Mouse (Mus musculus): ENCODE results near the gene Shc4. TPM values are rescaled to one million over a fixed set of nuclear protein-coding genes. Genes with fewer than 3 reads are reported as not detected.

Gene Shc4
- total RNA-seq, 1 experiment: 1.1 TPM

- Histone ChIP-seq H3K4me1 (ENCODE audit: control insufficient read depth in 2 of 2, insufficient read depth in 2 of 2, low read length in 2 of 2, poor library complexity in 1 of 2) (peaks cover 2 to 5% of the 10 kb centered on the region in 2 experiments; a peak in 3 of 4 replicates), H3K9me3 (ENCODE audit: control insufficient read depth, insufficient read depth, low read depth, low read length) (no peaks in the 10 kb centered on the region), H3K4me3 (ENCODE audit: insufficient read depth in 1 of 2, low read depth in 1 of 2, low read length in 2 of 2, poor library complexity in 1 of 2, severe bottlenecking in 1 of 2) (no peak overlapping the region), H3K36me3 (ENCODE audit: control insufficient read depth, insufficient read depth, low read length, poor library complexity, severe bottlenecking) (no peaks in the 10 kb centered on the region), H3K9ac (ENCODE audit: insufficient read depth, low read depth, low read length, poor library complexity, severe bottlenecking) (no peak overlapping the region), H3K27ac (ENCODE audit: insufficient read depth, low read depth, low read length, poor library complexity, severe bottlenecking) (no peak overlapping the region)
- no peak for DNase-seq (ENCODE audit: low read depth, low spot score)
- TF ChIP-seq ZNF384 (IDR thresholded peaks at IDR 0.05; ENCODE audit: low read depth, low read length): no peak
- no peak for TF ChIP-seq CHD2 (IDR thresholded peaks at IDR 0.05; ENCODE audit: low read depth, low read length)
- no peak for TF ChIP-seq HCFC1 (IDR thresholded peaks at IDR 0.05; ENCODE audit: borderline replicate concordance, insufficient read depth, low read length)
- no peak for TF ChIP-seq MAFK (IDR thresholded peaks at IDR 0.05; ENCODE audit: insufficient read depth, low read depth, low read length)
- no peak for TF ChIP-seq ZC3H11A (IDR thresholded peaks at IDR 0.05; ENCODE audit: borderline replicate concordance, low read depth, low read length)
- in situ Hi-C loops (cut with MboI; ENCODE audit: low sequenced_read_pairs in 2 of 2, unreplicated experiment in 2 of 2): no loop called here
Measured at GRCm38 (mm10) chr2:125684559-125685440, 39.1 kb downstream of the Shc4 start.

GRCm38 (mm10) chr2:125683895-125684294, 40.1 kb downstream of the Shc4 start:
- Histone ChIP-seq H3K4me1 (ENCODE audit: control insufficient read depth in 2 of 2, insufficient read depth in 2 of 2, low read length in 2 of 2, poor library complexity in 1 of 2) (peaks cover 2 to 5% of the 10 kb centered on the region in 2 experiments; a peak in 3 of 4 replicates), H3K36me3 (ENCODE audit: control insufficient read depth, insufficient read depth, low read length, poor library complexity, severe bottlenecking) (no peaks in the 10 kb centered on the region), H3K9me3 (ENCODE audit: control insufficient read depth, insufficient read depth, low read depth, low read length) (no peaks in the 10 kb centered on the region), H3K27ac (ENCODE audit: insufficient read depth, low read depth, low read length, poor library complexity, severe bottlenecking) (no peak overlapping the region), H3K4me3 (ENCODE audit: insufficient read depth in 1 of 2, low read depth in 1 of 2, low read length in 2 of 2, poor library complexity in 1 of 2, severe bottlenecking in 1 of 2) (no peak overlapping the region), H3K9ac (ENCODE audit: insufficient read depth, low read depth, low read length, poor library complexity, severe bottlenecking) (no peak overlapping the region)
- no peak for TF ChIP-seq CHD2 (IDR thresholded peaks at IDR 0.05; ENCODE audit: low read depth, low read length)
- no peak for TF ChIP-seq MAFK (IDR thresholded peaks at IDR 0.05; ENCODE audit: insufficient read depth, low read depth, low read length)
- in situ Hi-C loops (cut with MboI; ENCODE audit: low sequenced_read_pairs in 2 of 2, unreplicated experiment in 2 of 2): no loop called here
- DNase-seq (ENCODE audit: low read depth, low spot score): no peak

GRCm38 (mm10) chr2:125681811-125682210, 42.1 kb downstream of the Shc4 start:
- no peak for DNase-seq (ENCODE audit: low read depth, low spot score)
- H3K36me3 ChIP-seq (ENCODE audit: control insufficient read depth, insufficient read depth, low read length, poor library complexity, severe bottlenecking): no peaks in the 10 kb centered on the region
- H3K9ac ChIP-seq (ENCODE audit: insufficient read depth, low read depth, low read length, poor library complexity, severe bottlenecking): no peak overlapping the region
- H3K27ac ChIP-seq (ENCODE audit: insufficient read depth, low read depth, low read length, poor library complexity, severe bottlenecking): no peak overlapping the region
- H3K4me1 ChIP-seq (ENCODE audit: control insufficient read depth in 2 of 2, insufficient read depth in 2 of 2, low read length in 2 of 2, poor library complexity in 1 of 2): peaks cover 2 to 5% of the 10 kb centered on the region in 2 experiments; a peak in 3 of 4 replicates
- no peaks in the 10 kb centered on the region for H3K9me3 ChIP-seq (ENCODE audit: control insufficient read depth, insufficient read depth, low read depth, low read length)
- in situ Hi-C loops (cut with MboI; ENCODE audit: low sequenced_read_pairs in 2 of 2, unreplicated experiment in 2 of 2): no loop called here
- no peak overlapping the region for H3K4me3 ChIP-seq (ENCODE audit: insufficient read depth in 1 of 2, low read depth in 1 of 2, low read length in 2 of 2, poor library complexity in 1 of 2, severe bottlenecking in 1 of 2)
- no peak for TF ChIP-seq HCFC1 (IDR thresholded peaks at IDR 0.05; ENCODE audit: borderline replicate concordance, insufficient read depth, low read length)
- TF ChIP-seq CHD2 (IDR thresholded peaks at IDR 0.05; ENCODE audit: low read depth, low read length): no peak
- no peak for TF ChIP-seq ZNF384 (IDR thresholded peaks at IDR 0.05; ENCODE audit: low read depth, low read length)

GRCm38 (mm10) chr2:125672957-125673631, 50.9 kb downstream of the Shc4 start, which contains the start of gene Eid1:
Gene Eid1, plus strand, starts transcription at chr2:125673095.
- peak; percentile 25 for DNase-seq (ENCODE audit: low read depth, low spot score)

More at GRCm38 (mm10) chr2:125672957-125673631, 50.9 kb downstream of the Shc4 start, which contains the start of gene Eid1:
- Histone ChIP-seq H3K27ac (ENCODE audit: insufficient read depth, low read depth, low read length, poor library complexity, severe bottlenecking) (no peak within 1 kb of the TSS), H3K9ac (ENCODE audit: insufficient read depth, low read depth, low read length, poor library complexity, severe bottlenecking) (peak within 1 kb of the TSS; percentile 62), H3K4me3 (ENCODE audit: insufficient read depth in 1 of 2, low read depth in 1 of 2, low read length in 2 of 2, poor library complexity in 1 of 2, severe bottlenecking in 1 of 2) (peak within 1 kb of the TSS; percentile 68 to 75), H3K9me3 (ENCODE audit: control insufficient read depth, insufficient read depth, low read depth, low read length) (no peaks in the 10 kb centered on the region), H3K4me1 (ENCODE audit: control insufficient read depth in 2 of 2, insufficient read depth in 2 of 2, low read length in 2 of 2, poor library complexity in 1 of 2) (peaks cover 0 to 2% of the 10 kb centered on the region in 2 experiments; a peak in 1 of 4 replicates), H3K36me3 (ENCODE audit: control insufficient read depth, insufficient read depth, low read length, poor library complexity, severe bottlenecking) (no peaks in the 10 kb centered on the region)
- in situ Hi-C loops (cut with MboI; ENCODE audit: low sequenced_read_pairs in 2 of 2, unreplicated experiment in 2 of 2): no loop called here
- TF ChIP-seq ZC3H11A (IDR thresholded peaks at IDR 0.05; ENCODE audit: borderline replicate concordance, low read depth, low read length) (no peak), MAFK (IDR thresholded peaks at IDR 0.05; ENCODE audit: insufficient read depth, low read depth, low read length) (0 out of 2 replicates have a peak, but pooled peaks have one; percentile 42)

All from ES-E14 (cell line).